Mouse (Mus musculus): ENCODE measurements at regions not wholly inside any gene's neighbourhood (a gene's known extent, or its start where the extent isn't known, plus 50 kb on each side); places are given as distances from the start of the nearest gene placed in this dataset.

GRCm38 (mm10) chr3:123754011-123754610 is 63.5 kb upstream of the Ndst3 start:
- no peak for ATAC-seq (replicated peaks; ENCODE audit: poor library complexity)

- no peak for ATAC-seq (replicated peaks; ENCODE audit: poor library complexity)
Measured at GRCm38 (mm10) chr3:123754927-123755326, 64.3 kb upstream of the Ndst3 start.

GRCm38 (mm10) chr3:123765911-123766556 is 75.4 kb upstream of the Ndst3 start:
- no peak for ATAC-seq (replicated peaks; ENCODE audit: poor library complexity)

GRCm38 (mm10) chr3:123766557-123766913 is 75.9 kb upstream of the Ndst3 start:
- no peak for ATAC-seq (replicated peaks; ENCODE audit: poor library complexity)

GRCm38 (mm10) chr3:123780507-123780906 is 89.9 kb upstream of the Ndst3 start:
- peak; percentile 57; the same call in 1 of the 2 replicates for ATAC-seq (replicated peaks; ENCODE audit: poor library complexity)

- ATAC-seq (replicated peaks; ENCODE audit: poor library complexity): no peak
Measured at GRCm38 (mm10) chr3:123781581-123781980, 90.9 kb upstream of the Ndst3 start.

- ATAC-seq (replicated peaks; ENCODE audit: poor library complexity): no peak
Measured at GRCm38 (mm10) chr3:123784127-123784526, 93.5 kb upstream of the Ndst3 start.

- no peak for ATAC-seq (replicated peaks; ENCODE audit: poor library complexity)
Measured at GRCm38 (mm10) chr3:123794011-123794410, 103.4 kb upstream of the Ndst3 start.

GRCm38 (mm10) chr3:123805338-123805737 is 114.7 kb upstream of the Ndst3 start:
- ATAC-seq (replicated peaks; ENCODE audit: poor library complexity): no peak

- no peak for ATAC-seq (replicated peaks; ENCODE audit: poor library complexity)
Measured at GRCm38 (mm10) chr3:123806050-123806449, 115.4 kb upstream of the Ndst3 start.

GRCm38 (mm10) chr3:123806546-123806945 is 115.9 kb upstream of the Ndst3 start:
- no peak for ATAC-seq (replicated peaks; ENCODE audit: poor library complexity)

GRCm38 (mm10) chr3:123810018-123810942 is 119.6 kb upstream of the Ndst3 start:
- no peak for ATAC-seq (replicated peaks; ENCODE audit: poor library complexity)

GRCm38 (mm10) chr3:123810943-123811499 is 120.4 kb upstream of the Ndst3 start:
- no peak for ATAC-seq (replicated peaks; ENCODE audit: poor library complexity)

GRCm38 (mm10) chr3:123828790-123829189 is 138.1 kb upstream of the Ndst3 start:
- ATAC-seq (replicated peaks; ENCODE audit: poor library complexity): no peak

- no peak for ATAC-seq (replicated peaks; ENCODE audit: poor library complexity)
Measured at GRCm38 (mm10) chr3:123838385-123839170, 147.9 kb upstream of the Ndst3 start.

GRCm38 (mm10) chr3:123846554-123846953 is 155.9 kb upstream of the Ndst3 start:
- ATAC-seq (replicated peaks; ENCODE audit: poor library complexity): no peak

- ATAC-seq (replicated peaks; ENCODE audit: poor library complexity): no peak
Measured at GRCm38 (mm10) chr3:123848663-123849062, 158.0 kb upstream of the Ndst3 start.

- ATAC-seq (replicated peaks; ENCODE audit: poor library complexity): no peak
Measured at GRCm38 (mm10) chr3:123852889-123853288, 162.2 kb upstream of the Ndst3 start.

- no peak for ATAC-seq (replicated peaks; ENCODE audit: poor library complexity)
Measured at GRCm38 (mm10) chr3:123873709-123874108, 183.1 kb upstream of the Ndst3 start.

- ATAC-seq (replicated peaks; ENCODE audit: poor library complexity): no peak
Measured at GRCm38 (mm10) chr3:123893691-123894090, 203.0 kb upstream of the Ndst3 start.
